Mouse (Mus musculus) intestine, postnatal 0 days (tissue): ENCODE data around the gene Akt1s1. TPM values are rescaled to one million over a fixed set of nuclear protein-coding genes. Genes with fewer than 3 reads are reported as not detected.

ENCODE experiments used
- ATAC-seq: fragments of 200-750 bp; cut with Nextera tagmentation; 2 replicates; pipeline ENCODE4 v1.8.0; 2017; ENCODE audit warnings: mild to moderate bottlenecking, moderate TSS enrichment, moderate library complexity
- H3K27ac ChIP-seq: fragments of 300-500 bp; sonication (generic); 2 replicates; pipeline ENCODE4 v1.5.1; 2014; ENCODE audit warnings: mild to moderate bottlenecking, low read depth, low read length, moderate library complexity
- H3K27me3 ChIP-seq: fragments of 300-500 bp; sonication (generic); replicated peaks from 2 replicates; pipeline ENCODE4 v1.6.1; 2014; ENCODE audit warnings: low read length, mixed read lengths; ENCODE audit not compliant: control insufficient read depth, insufficient read depth
- H3K36me3 ChIP-seq: fragments of 300-500 bp; sonication (generic); 2 replicates; pipeline ENCODE4 v1.6.1; 2014; ENCODE audit warnings: mild to moderate bottlenecking, moderate library complexity; ENCODE audit not compliant: control insufficient read depth, insufficient read depth
- H3K4me1 ChIP-seq: fragments of 300-500 bp; sonication (generic); replicated peaks from 2 replicates; pipeline ENCODE4 v1.6.1; 2014; ENCODE audit warnings: antibody characterized with exemption, low read length, mixed read lengths; ENCODE audit not compliant: control insufficient read depth, insufficient read depth
- H3K4me2 ChIP-seq: fragments of 300-500 bp; sonication (generic); replicated peaks from 2 replicates; pipeline ENCODE4 v1.6.1; 2014; ENCODE audit warnings: low read depth, mild to moderate bottlenecking, moderate library complexity
- H3K4me3 ChIP-seq: fragments of 300-500 bp; sonication (generic); 2 replicates; pipeline ENCODE4 v1.5.1; 2014; ENCODE audit warnings: low read depth, low read length
- H3K9ac ChIP-seq: fragments of 300-500 bp; sonication (generic); 2 replicates; pipeline ENCODE4 v1.6.1; 2014; ENCODE audit warnings: mild to moderate bottlenecking, low read depth, low read length
- H3K9me3 ChIP-seq: fragments of 300-500 bp; sonication (generic); 2 replicates; pipeline ENCODE4 v1.6.1; 2016; ENCODE audit warnings: mixed run types; ENCODE audit not compliant: control insufficient read depth
- CTCF ChIP-seq: sonication (generic); IDR thresholded peaks from 2 replicates; pipeline ENCODE4 v1.5.1; 2016; ENCODE audit warnings: low read depth, mild to moderate bottlenecking, control low read depth, antibody characterized with exemption, moderate library complexity
- WGBS: fragments of 180-500 bp; shearing (Covaris S2); extraction: QIAGEN DNeasy Blood & Tissue Kit; methylation state at CpG from one replicate; pipeline ENCODE4 v1.1.7; 2014; 5-methylcytosine and 5-hydroxymethylcytosine counted together
- polyA plus RNA-seq: library from polyadenylated mRNA; unstranded; fragments of >200 nt; fragmentation: Nextera tagmentation; extraction: Ambion mirVana; gene quantifications from 2 replicates; pipeline ENCODE4 v1.2.1, GENCODE M21; 2015

Akt1s1 gene
- polyA plus RNA-seq, 1 experiment from 2014 or later = 76.5 TPM

GRCm38 (mm10) chr7:44818164-44818563, 30.6 kb upstream of the Akt1s1 start:
- Histone ChIP-seq H3K27me3 (no peaks in the 10 kb centered on the region), H3K9me3 (no peaks in the 10 kb centered on the region), H3K9ac (no peak overlapping the region), H3K4me2 (peak overlapping the region; percentile 84), H3K36me3 (peaks cover 9% of the 10 kb centered on the region; the same call in 1 of the 2 replicates), H3K27ac (0 out of 2 replicates have a peak overlapping the region, but pooled peaks have one; percentile 21), H3K4me1 (peaks cover 16% of the 10 kb centered on the region), H3K4me3 (peak overlapping the region; percentile 95)
- ATAC-seq = no peak
- WGBS = 7% methylated on average over 2 of the region's 2 CpGs
- peak; percentile 60 for TF ChIP-seq CTCF

- Histone ChIP-seq H3K4me2 (peak overlapping the region; percentile 84), H3K9me3 (no peaks in the 10 kb centered on the region), H3K36me3 (peaks cover 2% of the 10 kb centered on the region; the same call in 1 of the 2 replicates), H3K4me3 (peak overlapping the region; percentile 12; the same call in 1 of the 2 replicates), H3K4me1 (peaks cover 16% of the 10 kb centered on the region), H3K27me3 (no peaks in the 10 kb centered on the region), H3K27ac (0 out of 2 replicates have a peak overlapping the region, but pooled peaks have one; percentile 21), H3K9ac (0 out of 2 replicates have a peak overlapping the region, but pooled peaks have one; percentile 31)
- ATAC-seq = no peak
- TF ChIP-seq CTCF = no peak
- 20% methylated on average over 6 of the region's 6 CpGs for WGBS
Observed at GRCm38 (mm10) chr7:44818751-44819235, 30.0 kb upstream of the Akt1s1 start.

- Histone ChIP-seq H3K4me2 (peak overlapping the region; percentile 84), H3K4me3 (no peak overlapping the region), H3K4me1 (peaks cover 16% of the 10 kb centered on the region), H3K9ac (0 out of 2 replicates have a peak overlapping the region, but pooled peaks have one; percentile 31), H3K27ac (0 out of 2 replicates have a peak overlapping the region, but pooled peaks have one; percentile 21), H3K27me3 (no peaks in the 10 kb centered on the region), H3K36me3 (no peaks in the 10 kb centered on the region; the same call in 1 of the 2 replicates), H3K9me3 (no peaks in the 10 kb centered on the region)
- no peak for ATAC-seq
- TF ChIP-seq CTCF = no peak
- 85% methylated on average over 2 of the region's 2 CpGs for WGBS
Observed at GRCm38 (mm10) chr7:44819391-44819790, 29.4 kb upstream of the Akt1s1 start.

GRCm38 (mm10) chr7:44819863-44820262, 28.9 kb upstream of the Akt1s1 start:
- no peaks in the 10 kb centered on the region; the same call in 1 of the 2 replicates for H3K36me3 ChIP-seq
- no peak for TF ChIP-seq CTCF
- peaks cover 16% of the 10 kb centered on the region for H3K4me1 ChIP-seq
- ATAC-seq = no peak
- H3K9ac ChIP-seq = 0 out of 2 replicates have a peak overlapping the region, but pooled peaks have one; percentile 22
- 0 out of 2 replicates have a peak overlapping the region, but pooled peaks have one; percentile 21 for H3K27ac ChIP-seq
- H3K27me3 ChIP-seq = no peaks in the 10 kb centered on the region
- H3K4me2 ChIP-seq = peak overlapping the region; percentile 18
- H3K4me3 ChIP-seq = no peak overlapping the region
- 37% methylated on average over 5 of the region's 5 CpGs for WGBS
- no peaks in the 10 kb centered on the region for H3K9me3 ChIP-seq

- TF ChIP-seq CTCF = no peak
- H3K9ac ChIP-seq = no peak overlapping the region
- peak overlapping the region; percentile 18; the same call in 1 of the 2 replicates for H3K4me2 ChIP-seq
- H3K9me3 ChIP-seq = no peaks in the 10 kb centered on the region
- H3K4me3 ChIP-seq = no peak overlapping the region
- H3K27me3 ChIP-seq = no peaks in the 10 kb centered on the region
- WGBS = 61% methylated on average over 3 of the region's 3 CpGs
- H3K36me3 ChIP-seq = no peaks in the 10 kb centered on the region; the same call in 1 of the 2 replicates
- no peak for ATAC-seq
- peaks cover 16% of the 10 kb centered on the region for H3K4me1 ChIP-seq
- H3K27ac ChIP-seq = no peak overlapping the region
Observed at GRCm38 (mm10) chr7:44820525-44820924, 28.3 kb upstream of the Akt1s1 start.

GRCm38 (mm10) chr7:44821666-44822448, 26.9 kb upstream of the Akt1s1 start:
- 78% methylated on average over 7 of the region's 7 CpGs for WGBS
- no peak overlapping the region for H3K9ac ChIP-seq
- no peak overlapping the region for H3K4me3 ChIP-seq
- peaks cover 16% of the 10 kb centered on the region for H3K4me1 ChIP-seq
- no peak for ATAC-seq
- no peaks in the 10 kb centered on the region for H3K9me3 ChIP-seq
- H3K27me3 ChIP-seq = no peaks in the 10 kb centered on the region
- peak; percentile 48 for TF ChIP-seq CTCF
- H3K27ac ChIP-seq = no peak overlapping the region
- H3K4me2 ChIP-seq = no peak overlapping the region
- no peaks in the 10 kb centered on the region; the same call in 1 of the 2 replicates for H3K36me3 ChIP-seq
